Mouse (Mus musculus): Measurements from ENCODE around the gene Hsd17b7.

DNA sequence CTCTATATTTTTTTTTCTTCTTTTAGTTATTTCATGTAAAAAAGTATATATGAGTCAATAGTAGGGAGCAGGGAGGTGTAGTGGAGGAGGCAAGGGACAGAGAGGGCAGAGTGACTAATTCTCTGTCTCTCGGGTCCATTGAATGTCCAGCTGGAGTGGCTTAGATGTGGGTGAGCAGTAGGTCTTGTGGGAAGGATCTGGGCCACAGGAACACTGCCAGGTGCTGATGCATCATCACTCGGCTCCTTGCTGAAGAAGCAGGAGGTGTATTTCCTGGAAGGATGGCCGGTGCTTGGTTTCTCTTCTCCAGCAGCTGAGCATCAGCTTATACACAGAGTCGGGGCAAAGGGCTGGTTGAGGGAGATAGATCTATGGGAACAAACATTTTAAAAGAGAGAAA is 8.6 kb upstream of the Hsd17b7 start:
- TF ChIP-seq POLR2A (IDR thresholded peaks at IDR 0.05; ENCODE audit: insufficient read depth, low read depth, low read length) (no peak), CTCF (IDR thresholded peaks at IDR 0.05; ENCODE audit: insufficient read depth, low read depth, low read length) (no peak)
